Mouse (Mus musculus): ENCODE measurements around the gene Sugct.

DNA sequence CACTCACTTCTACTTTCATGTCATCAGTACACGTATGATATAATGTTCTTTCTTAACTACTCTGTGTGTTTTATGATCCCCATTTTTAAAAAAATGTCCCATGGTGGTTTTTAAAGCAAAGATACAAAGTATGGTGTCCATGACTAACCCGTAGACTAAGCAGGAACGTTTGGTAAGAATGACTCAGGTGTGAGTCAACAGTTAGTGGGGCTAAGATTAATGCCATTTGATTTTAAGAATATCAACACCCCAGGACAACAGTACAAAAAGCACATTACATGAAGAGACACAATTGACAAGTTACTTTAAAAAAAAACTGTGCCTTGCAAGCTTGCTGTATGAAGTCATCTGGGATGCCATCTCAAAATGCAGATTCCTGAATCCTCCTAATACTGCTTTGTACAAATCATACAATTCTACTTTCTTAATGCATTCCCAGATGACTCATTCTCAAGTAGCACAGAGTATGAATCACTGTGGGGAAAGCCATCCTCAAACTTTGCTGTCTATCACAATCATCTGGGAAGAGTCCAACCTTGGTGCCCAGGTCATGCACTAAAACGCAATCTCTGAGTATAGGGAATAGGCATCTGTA, 184.1 kb downstream of the Sugct start:
- TF ChIP-seq CTCF (IDR thresholded peaks at IDR 0.05; ENCODE audit: low read depth) (no peak), EP300 (IDR thresholded peaks at IDR 0.05; ENCODE audit: low read depth) (no peak)

All from heart, postnatal 0 days (tissue).